Mouse (Mus musculus) embryonic stem cell, embryonic (primary cell): ENCODE measurements at regions not wholly inside any gene's neighbourhood (a gene's known extent, or its start where the extent isn't known, plus 50 kb on each side); places are given as distances from the start of the nearest gene placed in this dataset.
"Not testable (repeated sequence)": the region's sequence is repeated elsewhere in the genome, so short reads cannot be mapped to it uniquely, and the experiment has no call there.

Source experiments
- CTCF ChIA-PET, 4 experiments: fragments of 300-600 bp in 2 of 4; fragments of 350-600 bp in 2 of 4; sonication (Branson Sonifier 250); formaldehyde crosslinking; loops; one replicate each; lab custom pipeline; 2022; ENCODE audit warnings: inconsistent platforms in 2 of 4; lab: Charles Lee
- POLR2A ChIA-PET, 4 experiments: fragments of 300-600 bp in 2 of 4; fragments of 350-600 bp in 2 of 4; sonication (Branson Sonifier 250); formaldehyde crosslinking; loops; one replicate each; lab custom pipeline; 2022; ENCODE audit warnings: antibody characterized with exemption in 4 of 4, inconsistent platforms in 1 of 4; lab: Charles Lee

- ChIA-PET CTCF (no interaction called here), POLR2A (no interaction called here)
These were observed 670.4 kb upstream of the Cdh12 start for GRCm38 (mm10) chr15:19778651-19779050.

- ChIA-PET CTCF (no interaction called here), POLR2A (no interaction called here)
These were observed 665.2 kb upstream of the Cdh12 start for GRCm38 (mm10) chr15:19783883-19784282.

GRCm38 (mm10) chr15:19806994-19807393 is 642.1 kb upstream of the Cdh12 start:
- ChIA-PET POLR2A (no interaction called here), CTCF (no interaction called here)

- CTCF ChIA-PET = no interaction called here
- POLR2A ChIA-PET = no interaction called here
These were observed 635.4 kb upstream of the Cdh12 start for GRCm38 (mm10) chr15:19813647-19814046.

- CTCF ChIA-PET, POLR2A ChIA-PET: not testable (repeated sequence)
These were observed 592.0 kb upstream of the Cdh12 start for GRCm38 (mm10) chr15:19856892-19857655.

- POLR2A ChIA-PET = no interaction called here
- CTCF ChIA-PET = no interaction called here
These were observed 591.4 kb upstream of the Cdh12 start for GRCm38 (mm10) chr15:19857656-19858006.

- ChIA-PET POLR2A (no interaction called here), CTCF (no interaction called here)
These were observed 590.4 kb upstream of the Cdh12 start for GRCm38 (mm10) chr15:19858668-19859067.

- ChIA-PET POLR2A (interaction anchor here in 1 of 4 experiments (0.8 kb wide), 1 partner anchor 12 kb away, joined by 3 read pairs; no protein-coding TSS in a partner anchor), CTCF (no interaction called here)
These were observed 585.1 kb upstream of the Cdh12 start for GRCm38 (mm10) chr15:19863979-19864378.

GRCm38 (mm10) chr15:19866559-19866958 is 582.5 kb upstream of the Cdh12 start:
- ChIA-PET CTCF (no interaction called here), POLR2A (no interaction called here)

- POLR2A ChIA-PET = no interaction called here
These were observed 580.0 kb upstream of the Cdh12 start for GRCm38 (mm10) chr15:19869041-19869440.

GRCm38 (mm10) chr15:19872611-19873010 is 576.5 kb upstream of the Cdh12 start:
- ChIA-PET POLR2A (no interaction called here), CTCF (no interaction called here)

More at GRCm38 (mm10) chr15:19869041-19869440, 580.0 kb upstream of the Cdh12 start:
- CTCF ChIA-PET = no interaction called here
